In the genomic region with DNA sequence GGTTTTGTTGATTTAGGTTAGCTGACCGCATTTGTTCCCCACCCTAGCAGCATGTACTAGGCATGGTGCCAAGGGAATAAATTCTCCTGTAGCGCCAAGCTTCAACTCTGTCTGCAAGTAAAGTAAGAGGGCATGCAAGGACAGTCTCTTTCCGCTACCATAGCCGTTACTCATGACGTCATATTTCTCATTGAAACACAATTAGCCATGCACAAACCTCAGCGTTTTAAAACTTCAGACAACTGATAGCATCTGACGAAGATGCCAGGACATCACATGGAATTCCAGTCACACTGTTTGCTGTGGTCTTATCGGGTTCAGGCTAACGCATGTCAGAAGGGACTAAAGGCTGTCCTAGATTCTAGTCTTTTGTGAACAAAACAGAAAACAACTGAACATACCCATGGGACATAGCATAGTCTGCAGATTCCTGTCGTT, we compare ENCODE assay signal across 11 mouse cellular contexts.
A peak's percentile ranks its signal among the peaks of the same experiment; 100 is the strongest.
DNase-seq lines count a peak whose midpoint lies in the region; ATAC-seq and TF ChIP-seq lines count a peak whose summit lies in the region.
"Had no signal": no experiment of that assay in that cellular context is flagged by ENCODE, and none has a peak within 500 bp of the region (broad histone marks: within the 10 kb centered on the region; RNA-seq: fewer than 3 reads in every experiment).

No protein-coding gene starts in this region.

- no peaks in the 10 kb centered on the region for H3K4me1 ChIP-seq in lung, postnatal 0 days (ENCODE audit: insufficient read depth, low read depth, low read length)
- H3K4me1 ChIP-seq in kidney, embryonic 16.5 days (ENCODE audit: insufficient read depth, low read length): peaks cover 23% of the 10 kb centered on the region
- H3K4me1 ChIP-seq: embryonic facial prominence, embryonic 12.5 days; liver, embryonic 12.5 days had no signal

- H3K27me3 ChIP-seq in lung, postnatal 0 days (replicated peaks; ENCODE audit: insufficient read depth, low read length): no peaks in the 10 kb centered on the region
- no peaks in the 10 kb centered on the region for H3K27me3 ChIP-seq in kidney, embryonic 16.5 days (ENCODE audit: insufficient read depth, low read length)
- H3K27me3 ChIP-seq: embryonic facial prominence, embryonic 12.5 days; liver, embryonic 12.5 days had no signal

- H3K4me2 ChIP-seq in lung, postnatal 0 days (replicated peaks; ENCODE audit: low read depth, low read length): no peak overlapping the region
- H3K4me2 ChIP-seq in kidney, embryonic 16.5 days (replicated peaks; ENCODE audit: low read depth, low read length): peak overlapping the region; percentile 45
- H3K4me2 ChIP-seq: embryonic facial prominence, embryonic 12.5 days; liver, embryonic 12.5 days had no signal

- no peak overlapping the region for H3K27ac ChIP-seq in lung, postnatal 0 days (ENCODE audit: low read length)
- peak overlapping the region; percentile 53; the same call in 1 of the 2 replicates for H3K27ac ChIP-seq in kidney, embryonic 16.5 days (ENCODE audit: low read length)
- H3K27ac ChIP-seq: embryonic facial prominence, embryonic 12.5 days; liver, embryonic 12.5 days had no signal

- no peaks in the 10 kb centered on the region for H3K36me3 ChIP-seq in lung, postnatal 0 days (ENCODE audit: insufficient read depth, low read length)
- no peaks in the 10 kb centered on the region for H3K36me3 ChIP-seq in kidney, embryonic 16.5 days (ENCODE audit: insufficient read depth, low read length)
- H3K36me3 ChIP-seq: embryonic facial prominence, embryonic 12.5 days; liver, embryonic 12.5 days had no signal

- no peak for TF ChIP-seq CTCF in lung, postnatal 0 days (IDR thresholded peaks at IDR 0.05)

- no peak overlapping the region for H3K9ac ChIP-seq in lung, postnatal 0 days (replicated peaks; ENCODE audit: low read depth)
- 0 out of 2 replicates have a peak overlapping the region, but pooled peaks have one; percentile 31 for H3K9ac ChIP-seq in kidney, embryonic 16.5 days (replicated peaks; ENCODE audit: low read length)
- H3K9ac ChIP-seq: embryonic facial prominence, embryonic 12.5 days; liver, embryonic 12.5 days had no signal

- no peak overlapping the region for H3K4me3 ChIP-seq in lung, postnatal 0 days (ENCODE audit: low read depth, low read length)
- peak overlapping the region; percentile 19; the same call in 1 of the 2 replicates for H3K4me3 ChIP-seq in kidney, embryonic 16.5 days (ENCODE audit: low read length)
- H3K4me3 ChIP-seq: embryonic facial prominence, embryonic 12.5 days; liver, embryonic 12.5 days had no signal

- no peak for TF ChIP-seq EP300 in lung, postnatal 0 days (IDR thresholded peaks at IDR 0.05)

- WGBS in lung, postnatal 0 days: 48% methylated on average over 10 of the region's 10 CpGs
- 17% methylated on average over 10 of the region's 10 CpGs for WGBS in kidney, embryonic 16.5 days

- peak; percentile 36 to 43 for DNase-seq in cerebellum, postnatal 10 days
- DNase-seq in cerebellum, postnatal 14 days: no peak
- DNase-seq in lung, postnatal 0 days (ENCODE audit: low spot score): peak; percentile 49
- no peak for DNase-seq in lung, postnatal 4 days
- DNase-seq in retina, embryonic 14.5 days (ENCODE audit: low spot score): peak; percentile 21
- no peak for DNase-seq in thymus, postnatal 10 days (ENCODE audit: low spot score in 2 of 2)
- DNase-seq in cerebellum, adult 9-11 months: no peak
- DNase-seq: spleen, adult 18-20 months had no signal

- peak; percentile 53 for ATAC-seq in lung, postnatal 0 days
- ATAC-seq in kidney, embryonic 16.5 days (ENCODE audit: low FRiP score, low TSS enrichment): peak; percentile 89
- ATAC-seq: liver, embryonic 12.5 days had no signal

- H3K9me3 ChIP-seq in lung, postnatal 0 days (ENCODE audit: low read length): no peaks in the 10 kb centered on the region
- H3K9me3 ChIP-seq in kidney, embryonic 16.5 days (ENCODE audit: low read length): no peaks in the 10 kb centered on the region
- H3K9me3 ChIP-seq: embryonic facial prominence, embryonic 12.5 days; liver, embryonic 12.5 days had no signal

Comparison
In these comparisons a context has a peak if more than half of its experiments do, and no peak if none do; other contexts are left out.
1. DNase-seq: peak in cerebellum, postnatal 10 days (2 of 2), lung, postnatal 0 days (single experiment) and retina, embryonic 14.5 days (single experiment); none in cerebellum, postnatal 14 days (0 of 2), lung, postnatal 4 days (0 of 2), thymus, postnatal 10 days (0 of 2) and cerebellum, adult 9-11 months (single experiment).